Mouse (Mus musculus): ENCODE measurements around the gene Tead4.

DNA sequence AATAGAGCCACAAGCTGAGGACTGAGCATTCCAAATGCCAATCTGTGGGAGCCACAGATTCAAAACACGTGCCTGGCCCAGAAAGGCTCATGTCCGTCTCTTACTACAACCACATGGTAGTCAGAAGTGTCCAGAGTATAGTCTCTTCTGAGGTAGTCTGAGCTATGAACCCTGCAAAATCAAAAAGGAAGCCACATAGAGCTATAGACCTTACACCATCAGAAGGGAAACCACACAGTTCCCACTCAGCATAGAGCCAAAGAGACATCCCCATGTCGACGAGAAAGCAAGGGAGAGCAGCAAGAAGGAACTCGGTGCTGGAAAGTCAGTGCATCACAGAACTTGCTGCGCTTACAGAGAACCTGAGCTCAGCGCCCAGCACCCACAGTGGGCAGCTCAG is 68.4 kb downstream of the Tead4 start:
- TF ChIP-seq TAL1 (IDR thresholded peaks at IDR 0.05; ENCODE audit: low read length) (no peak), GATA1 (IDR thresholded peaks at IDR 0.05; ENCODE audit: low read length) (no peak)
